Mouse (Mus musculus) telencephalon, adult 2 months (tissue): ENCODE measurements around the gene Neurl2.
"Not testable (repeated sequence)": the region's sequence is repeated elsewhere in the genome, so short reads cannot be mapped to it uniquely, and the experiment has no call there.

Experiments used
- DNase-seq: peaks from one replicate; pipeline ENCODE4 v3.0.0-alpha.2; 2011; ENCODE audit warnings: low read depth, low spot score

Gene Neurl2

DNA sequence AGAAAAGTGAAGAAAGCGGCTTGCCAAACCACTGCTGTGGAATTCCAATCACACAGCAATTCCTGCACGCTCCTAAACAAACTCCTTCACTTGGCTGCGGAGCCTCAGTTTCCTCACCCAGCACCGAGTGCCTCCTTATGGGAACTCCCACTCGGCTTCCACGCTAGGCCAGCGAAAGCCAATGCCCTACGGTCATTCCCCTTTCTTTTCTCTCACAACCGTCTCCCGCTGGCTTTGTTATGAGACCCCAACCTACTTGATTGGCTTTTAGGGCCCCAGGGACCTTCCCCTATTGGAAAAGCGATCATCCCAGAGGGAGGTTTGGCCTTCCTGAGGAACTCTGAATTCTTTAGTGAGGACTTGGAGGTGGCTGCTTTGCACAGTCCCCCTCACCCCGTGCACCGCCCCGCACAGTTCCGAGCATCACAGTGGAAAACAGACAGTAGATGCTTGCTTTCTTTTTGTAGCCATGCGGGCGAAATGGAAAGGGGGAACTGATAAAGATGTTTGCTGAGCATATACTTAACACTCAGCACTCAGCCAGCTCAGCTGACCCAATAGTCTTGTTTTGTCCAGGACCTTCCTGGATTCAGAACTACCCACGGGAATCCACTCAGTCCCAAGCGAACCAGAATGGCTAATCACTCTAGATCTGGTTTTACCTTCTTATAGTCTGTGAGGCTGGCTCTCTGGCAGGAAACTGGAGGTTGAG lies 24.7 kb upstream of the Neurl2 start:
- DNase-seq = no peak

DNA sequence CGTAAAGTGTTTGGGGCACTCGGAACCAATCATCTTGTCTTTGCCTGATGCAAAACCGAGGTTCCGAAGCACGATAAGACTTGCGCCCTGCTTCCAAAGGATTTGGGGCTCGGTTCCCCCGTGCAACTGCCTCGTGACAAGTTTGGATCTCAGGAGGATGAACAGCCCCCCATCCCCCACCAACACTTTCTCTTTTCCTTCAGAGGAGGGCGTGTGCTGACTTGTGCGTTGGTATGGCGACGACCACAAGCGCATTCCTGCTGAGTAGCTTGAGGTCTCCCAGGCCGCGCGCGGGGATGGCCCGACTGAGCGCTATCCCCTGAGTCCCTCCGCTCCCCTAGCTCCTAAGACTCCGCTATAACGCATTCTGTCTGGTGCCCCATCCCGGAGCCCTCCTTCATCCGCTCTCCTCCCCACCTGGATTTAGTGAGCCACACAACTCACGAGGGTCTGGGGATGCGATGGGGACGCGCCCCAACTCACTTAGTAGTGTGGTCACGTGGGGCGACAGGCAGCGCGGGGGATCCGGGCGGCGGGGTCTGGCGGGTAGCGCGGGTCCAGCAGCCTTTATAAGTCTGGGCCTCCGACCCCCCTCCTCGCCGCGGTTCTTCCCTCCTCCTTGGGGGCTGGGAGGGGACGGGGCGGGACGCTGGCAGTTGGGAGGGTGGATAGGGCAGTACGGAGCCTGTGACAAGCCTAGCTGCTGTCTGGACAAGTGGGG lies 24.0 kb upstream of the Neurl2 start, which contains the start of gene Pltp:
Gene Pltp (minus strand): TSS at position 611 of the 721 bp plus-strand sequence.
- no peak for DNase-seq

DNA sequence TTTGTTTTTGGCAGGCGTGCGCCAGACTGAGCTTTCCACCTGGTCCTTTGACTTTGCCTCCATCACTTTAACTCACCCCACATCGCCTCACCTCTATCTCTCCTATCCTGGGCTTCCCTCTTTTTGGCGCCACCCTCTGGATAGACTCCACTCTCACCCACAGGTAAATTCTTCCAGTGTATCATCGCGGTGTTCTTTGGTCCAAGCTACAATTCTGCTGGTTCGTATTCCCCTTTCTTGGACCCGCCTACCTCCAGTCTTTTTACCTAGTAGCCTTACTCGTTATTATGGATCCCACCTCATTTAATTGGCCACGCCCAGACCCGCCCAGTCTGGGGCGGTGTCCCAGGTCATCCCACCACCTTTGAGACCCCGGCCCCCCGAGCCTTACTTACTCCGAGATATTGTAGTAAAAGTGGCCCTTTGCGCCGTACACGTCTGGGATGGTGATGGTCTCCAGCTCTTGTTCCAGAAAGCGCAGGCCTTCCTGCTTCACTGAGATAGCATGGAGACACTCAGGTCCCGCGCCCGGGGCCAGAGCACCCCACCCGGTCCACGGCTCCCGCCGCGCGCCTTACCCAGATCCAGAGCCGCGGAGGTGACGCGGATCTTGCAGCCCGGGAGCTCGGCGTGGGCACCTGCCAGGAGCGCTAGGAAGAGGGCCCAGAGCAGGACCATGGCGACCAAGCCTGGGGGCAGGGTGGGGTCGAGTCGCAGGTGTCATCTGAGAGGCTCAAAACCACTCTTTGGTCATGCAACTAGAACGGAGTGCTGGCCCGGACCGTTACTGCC lies 23.2 kb upstream of the Neurl2 start:
- DNase-seq = no peak

DNA sequence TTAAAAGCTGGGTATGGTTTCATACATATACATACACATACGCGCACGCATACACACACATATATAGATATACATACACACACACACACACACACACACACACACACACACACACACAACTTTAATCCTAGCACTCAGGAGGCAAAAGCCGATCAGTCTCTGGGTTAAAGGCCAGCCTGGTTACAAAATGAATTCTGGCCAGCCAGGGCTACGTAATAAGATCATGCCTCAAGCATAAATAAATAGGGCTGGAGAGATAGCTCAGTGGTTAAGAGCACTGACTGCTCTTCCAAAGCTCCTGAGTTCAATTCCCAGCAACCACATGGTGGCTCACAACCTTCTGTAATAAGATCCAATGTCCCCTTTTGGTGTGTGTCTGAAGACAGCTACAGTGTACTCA lies 22.3 kb upstream of the Neurl2 start:
- DNase-seq = not testable (repeated sequence)

DNA sequence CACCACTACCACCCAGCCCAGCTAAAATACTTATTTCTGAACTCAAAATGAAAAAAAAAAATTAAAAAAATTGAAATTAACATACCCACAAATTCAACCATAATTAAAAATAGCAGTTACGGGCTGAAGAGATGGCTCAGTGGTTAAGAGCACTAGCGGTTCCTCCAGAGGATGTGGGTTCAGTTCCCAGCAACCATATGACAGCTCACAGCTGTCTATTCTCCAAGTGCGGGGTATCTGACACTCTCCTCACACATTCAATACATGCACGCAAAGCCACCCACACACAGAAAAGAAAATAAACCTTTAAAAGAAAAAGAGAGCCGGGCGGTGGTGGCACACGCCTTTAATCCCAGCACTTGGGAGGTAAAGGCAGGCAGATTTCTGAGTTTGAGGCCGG lies 16.8 kb upstream of the Neurl2 start:
- DNase-seq = peak; percentile 55

DNA sequence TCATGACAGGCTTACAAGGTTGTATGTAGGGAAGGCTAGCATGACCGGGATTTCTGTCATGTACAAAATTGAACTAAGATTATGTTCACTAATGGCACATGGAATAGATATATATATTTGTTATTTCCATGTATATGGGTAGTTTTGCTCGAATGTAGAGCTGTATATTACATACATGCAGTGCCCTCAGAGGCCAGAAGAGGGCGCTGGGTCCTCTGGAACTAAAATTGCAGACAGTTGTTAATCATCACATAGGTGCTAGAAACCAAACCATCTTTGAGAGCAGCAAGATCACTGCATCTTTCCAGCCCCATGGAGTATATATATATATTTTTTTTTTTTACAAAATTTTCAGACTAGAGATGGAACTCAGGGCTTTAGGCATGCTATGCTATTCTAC lies 12.5 kb upstream of the Neurl2 start:
- DNase-seq = no peak

DNA sequence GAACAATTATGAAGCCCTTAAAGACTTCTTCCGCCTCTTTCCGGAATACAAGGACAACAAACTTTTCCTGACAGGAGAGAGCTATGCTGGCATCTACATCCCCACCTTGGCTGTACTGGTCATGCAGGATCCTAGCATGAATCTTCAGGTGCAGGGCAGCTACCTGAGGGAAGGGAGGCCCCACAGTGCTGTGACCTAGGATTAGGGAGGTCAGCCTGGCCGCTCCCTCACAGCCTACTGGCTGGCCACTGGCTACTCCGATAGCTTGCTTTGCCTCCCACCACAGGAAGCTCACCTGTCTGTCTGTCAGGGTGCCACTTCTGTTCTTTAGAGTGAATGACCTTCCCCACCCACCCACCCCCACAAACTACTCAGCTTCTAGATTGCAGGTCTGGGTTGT lies 1.9 kb upstream of the Neurl2 start:
- DNase-seq = no peak

DNA sequence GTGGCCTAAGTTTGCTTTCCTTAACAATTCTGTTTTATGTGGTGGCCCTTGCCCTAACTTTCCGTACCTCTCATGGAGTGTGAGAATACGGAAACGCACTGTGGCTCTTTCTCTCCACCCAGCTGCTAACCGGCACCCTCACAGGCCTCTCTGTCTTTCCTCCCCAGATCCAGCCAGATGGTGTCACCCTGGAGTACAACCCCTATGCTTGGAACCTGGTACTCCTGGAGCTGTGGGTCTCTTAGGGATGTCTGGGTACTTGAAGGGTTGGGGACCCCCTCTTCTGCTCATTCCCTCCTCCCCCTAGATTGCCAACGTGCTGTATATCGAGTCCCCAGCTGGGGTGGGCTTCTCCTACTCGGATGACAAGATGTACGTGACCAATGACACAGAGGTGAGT lies 1.3 kb upstream of the Neurl2 start:
- no peak for DNase-seq

DNA sequence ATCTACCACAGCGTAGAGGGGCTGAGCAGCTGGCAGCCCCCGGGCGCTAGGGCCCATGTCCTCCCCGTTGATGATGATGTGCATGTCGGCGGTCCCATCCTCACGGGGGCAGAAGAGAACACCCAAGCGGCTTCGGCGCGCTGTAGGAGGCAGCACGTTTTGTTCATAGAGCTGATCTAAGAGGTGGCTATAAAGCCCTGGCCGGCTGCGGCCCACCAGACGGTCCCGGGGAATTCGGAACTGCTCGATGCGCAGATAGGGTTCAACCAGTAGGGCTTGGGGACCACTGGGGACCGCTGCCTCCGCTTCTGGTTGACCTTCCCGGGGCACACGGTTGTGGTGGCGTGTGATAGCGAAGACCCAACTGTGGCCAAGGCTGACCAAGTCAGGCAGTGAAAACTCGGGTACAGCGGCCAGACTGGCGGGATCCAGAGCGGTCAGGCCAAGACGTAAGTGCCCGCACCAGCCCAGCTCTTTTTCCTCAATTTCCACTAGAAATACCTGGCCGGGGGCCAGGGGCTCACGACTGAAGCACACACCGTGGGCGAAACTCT lies 431 bp downstream of the Neurl2 start, which contains the start of gene Ctsa:
Gene Ctsa (plus strand): TSS at position 126 of the 554 bp plus-strand sequence.
- peak; percentile 48 for DNase-seq

DNA sequence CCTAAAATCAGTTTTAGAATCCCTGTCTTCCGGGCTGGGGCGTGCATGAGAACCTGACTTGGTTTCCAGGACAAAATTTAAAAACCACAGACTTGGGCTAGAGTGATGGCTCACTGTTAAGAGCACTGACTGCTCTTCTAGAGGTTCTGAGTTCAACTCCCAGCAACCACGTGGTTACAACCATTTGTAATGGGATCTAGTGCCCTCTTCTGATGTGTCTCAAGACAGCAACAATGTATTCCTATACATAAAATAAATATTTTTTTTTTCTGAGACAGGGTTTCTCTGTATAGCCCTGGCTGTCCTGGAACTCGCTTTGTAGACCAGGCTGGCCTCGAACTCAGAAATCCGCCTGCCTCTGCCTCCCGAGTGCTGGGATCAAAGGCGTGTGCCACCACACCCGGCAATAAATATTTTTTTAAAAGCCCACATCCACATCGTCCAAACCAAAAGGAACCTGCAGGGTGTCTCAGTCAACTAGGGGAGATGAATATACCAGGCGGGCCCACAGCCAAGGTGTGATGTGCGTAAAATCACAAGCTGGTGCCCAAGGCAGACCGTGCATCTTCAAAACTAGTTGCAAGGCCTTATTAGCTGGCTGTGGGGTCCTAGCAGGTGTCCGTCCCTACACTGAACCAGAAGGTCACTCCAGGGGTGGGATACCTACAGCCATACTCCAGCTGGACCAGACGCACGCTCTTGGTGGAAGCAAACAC lies 1.1 kb downstream of the Neurl2 start:
- no peak for DNase-seq

DNA sequence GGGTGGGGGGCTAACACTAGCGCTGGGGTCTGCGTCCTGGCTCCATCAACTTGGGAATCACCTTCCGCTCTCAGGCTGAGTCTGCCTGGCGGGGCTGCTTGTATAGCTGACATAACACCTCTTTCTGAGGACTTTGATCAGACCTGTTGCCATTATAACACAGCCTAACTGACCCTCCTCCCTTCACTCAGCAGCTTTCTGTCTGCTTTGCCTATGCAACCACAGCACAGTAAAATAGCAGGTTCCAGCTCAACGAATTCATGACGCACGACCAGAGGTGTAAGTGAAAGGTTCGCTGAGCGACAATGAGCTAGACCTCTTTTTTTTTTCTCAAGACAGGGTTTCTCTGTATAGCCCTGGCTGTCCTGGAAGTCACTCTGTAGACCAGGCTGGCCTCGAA lies 2.2 kb downstream of the Neurl2 start:
- no peak for DNase-seq

DNA sequence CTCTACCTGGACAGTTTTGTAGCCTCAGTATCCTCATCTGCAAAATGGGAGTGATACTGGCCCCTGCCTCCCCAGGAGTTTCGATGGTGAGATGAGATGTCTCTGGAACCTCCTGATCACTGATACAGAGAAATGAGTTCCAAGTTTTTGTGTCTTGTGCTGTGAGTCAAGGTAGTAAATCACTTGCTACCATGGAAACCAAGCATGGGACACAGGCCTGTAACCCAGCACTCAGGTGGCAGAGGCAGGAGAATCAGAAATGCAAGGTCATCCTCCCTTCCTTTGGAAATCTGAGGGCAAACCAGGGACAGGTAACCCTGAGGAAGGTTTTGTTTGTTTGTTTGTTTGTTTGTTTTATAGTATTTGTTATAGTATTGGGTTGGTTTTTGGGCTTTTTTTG lies 4.2 kb downstream of the Neurl2 start:
- no peak for DNase-seq

DNA sequence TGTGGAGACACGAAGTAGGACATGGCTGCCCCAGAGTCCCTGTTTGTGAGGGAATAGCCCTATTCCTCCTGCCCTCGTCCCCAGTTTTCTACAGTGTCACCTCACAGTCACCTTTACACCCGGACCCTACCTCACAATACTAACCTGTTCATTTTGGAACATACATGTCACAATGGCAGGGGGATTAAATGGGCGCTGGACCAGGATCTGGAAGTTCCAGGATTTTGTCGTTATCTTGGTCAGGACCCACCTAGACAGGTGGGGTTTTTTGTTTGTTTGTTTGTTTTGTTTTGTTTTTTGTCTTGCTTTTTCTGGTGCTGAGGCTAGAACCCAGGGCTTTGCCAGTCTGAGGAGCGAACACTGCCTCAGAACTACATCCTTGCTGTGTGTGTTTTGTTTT lies 4.8 kb downstream of the Neurl2 start, which contains the start of gene Spata25:
Gene Spata25 (minus strand): TSS at position 101 of the 400 bp plus-strand sequence.
- DNase-seq = no peak

DNA sequence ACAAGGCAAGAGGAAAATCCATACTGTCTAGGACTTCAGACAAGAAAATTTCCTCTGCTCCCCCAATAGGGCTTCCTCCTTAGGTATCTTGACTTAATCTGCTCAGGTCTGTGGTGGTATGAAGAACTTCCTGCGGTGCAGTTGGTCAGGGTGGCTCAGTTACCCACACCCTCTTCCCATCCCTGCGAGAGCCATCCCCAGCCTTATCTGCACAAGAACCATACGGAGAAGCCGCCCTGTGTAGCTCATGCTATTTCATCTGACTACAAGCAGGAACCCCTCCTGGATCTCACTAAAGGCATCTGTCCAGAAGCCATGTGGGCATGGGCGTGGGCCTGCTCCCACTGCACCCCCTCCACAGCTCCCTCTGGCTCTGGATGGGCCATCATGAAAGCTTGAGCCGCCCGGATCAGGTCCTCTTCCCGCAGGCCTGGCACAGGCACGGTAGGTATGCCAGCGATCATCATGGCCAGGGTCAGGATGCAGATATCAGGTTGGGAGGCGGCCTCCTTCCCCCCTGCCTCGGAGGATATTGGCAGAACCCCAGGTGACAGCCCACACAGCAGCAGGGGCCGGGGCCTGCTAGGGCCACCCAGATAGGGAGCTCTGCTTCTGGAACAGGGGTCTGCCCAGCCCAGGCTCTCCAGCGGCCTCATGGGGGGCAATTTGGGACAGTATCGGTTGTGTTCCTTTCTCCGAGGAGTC lies 6.0 kb downstream of the Neurl2 start:
- DNase-seq = no peak

DNA sequence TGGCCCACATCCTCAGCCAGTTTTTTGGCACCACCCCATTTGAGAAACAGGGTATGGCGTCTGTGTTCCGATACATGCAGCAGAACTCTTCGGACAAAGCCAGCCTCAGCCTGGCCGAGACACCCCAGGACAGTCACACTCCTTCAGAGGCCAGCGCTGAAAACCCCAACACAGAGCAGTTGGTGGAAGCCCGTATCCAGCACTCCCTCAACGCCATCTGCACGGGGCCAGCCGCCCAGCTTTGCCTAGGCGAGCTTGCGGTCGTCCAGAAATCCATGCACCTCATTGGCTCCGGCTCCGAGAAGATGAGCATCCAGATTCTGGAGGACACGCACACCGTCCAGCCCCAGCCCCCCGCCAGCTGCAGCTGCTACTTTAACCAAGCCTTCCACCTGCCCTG lies 7.7 kb downstream of the Neurl2 start:
- no peak for DNase-seq

DNA sequence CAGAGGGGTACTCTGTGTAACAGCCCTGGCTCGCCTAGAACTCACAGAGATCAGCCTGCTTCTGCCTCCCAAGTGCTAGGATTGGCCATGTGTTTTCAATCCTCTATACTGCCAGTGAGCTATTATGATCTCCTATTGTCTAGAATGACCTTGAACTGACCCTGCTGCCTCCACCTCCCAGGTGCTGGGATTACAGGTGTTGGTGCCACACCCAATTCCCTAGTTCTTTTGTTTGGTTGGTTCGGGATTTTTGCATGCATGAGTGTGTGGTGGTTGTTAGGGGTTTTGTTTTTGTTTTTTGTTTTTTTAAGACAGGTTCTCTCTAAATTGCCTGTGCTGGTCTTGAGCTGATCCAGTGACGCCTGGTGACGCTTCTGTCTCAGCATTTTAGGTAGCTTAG lies 9.3 kb downstream of the Neurl2 start:
- no peak for DNase-seq

DNA sequence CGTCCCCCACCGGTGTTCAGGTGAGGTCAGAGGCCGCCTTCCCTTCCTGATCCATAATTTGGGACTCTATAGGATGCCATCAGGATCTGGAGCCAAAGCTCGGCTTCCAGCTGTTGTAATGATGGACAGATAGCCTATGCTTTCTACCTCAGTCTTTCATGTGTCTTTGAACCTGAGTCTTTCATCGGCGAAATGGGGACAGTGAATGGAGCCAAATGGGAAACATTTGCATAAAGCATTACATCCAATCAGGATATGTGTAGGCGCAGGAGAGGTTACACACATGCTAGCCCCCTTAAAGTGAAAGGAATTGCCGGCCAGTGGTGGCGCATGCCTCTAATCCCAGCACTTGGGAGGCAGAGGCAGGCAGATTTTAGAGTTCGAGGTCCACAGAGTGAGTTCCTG lies 10.1 kb downstream of the Neurl2 start:
- peak; percentile 64 for DNase-seq

DNA sequence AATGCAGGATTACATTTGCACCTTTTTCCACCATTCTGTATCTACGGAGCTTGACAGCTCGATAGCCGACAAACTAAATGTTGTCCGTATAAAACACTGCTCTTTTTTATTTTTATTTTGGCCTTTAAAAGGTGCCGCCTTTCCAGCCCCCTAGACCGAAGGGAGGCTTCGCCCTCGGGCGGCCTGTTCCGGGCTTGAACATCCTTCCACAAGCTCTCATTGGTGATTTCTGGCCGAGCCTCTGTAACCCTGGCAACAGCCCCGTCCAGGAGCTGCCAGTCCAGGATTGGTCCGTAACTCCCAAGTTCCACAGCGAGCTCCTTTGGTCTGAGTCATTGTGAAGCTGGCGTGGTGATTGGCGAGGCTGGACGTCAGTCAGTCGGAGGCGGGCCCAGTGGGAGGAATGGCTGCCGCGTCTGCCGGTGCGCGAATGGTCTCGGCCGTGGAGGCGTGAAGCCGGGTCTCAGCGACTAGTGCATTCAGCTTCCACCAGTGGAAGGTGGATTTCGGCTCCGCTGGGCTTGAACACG lies 10.6 kb downstream of the Neurl2 start, which contains the start of gene Zswim1:
Gene Zswim1 (plus strand): TSS at position 51 of the 530 bp plus-strand sequence.
- peak; percentile 97 for DNase-seq

DNA sequence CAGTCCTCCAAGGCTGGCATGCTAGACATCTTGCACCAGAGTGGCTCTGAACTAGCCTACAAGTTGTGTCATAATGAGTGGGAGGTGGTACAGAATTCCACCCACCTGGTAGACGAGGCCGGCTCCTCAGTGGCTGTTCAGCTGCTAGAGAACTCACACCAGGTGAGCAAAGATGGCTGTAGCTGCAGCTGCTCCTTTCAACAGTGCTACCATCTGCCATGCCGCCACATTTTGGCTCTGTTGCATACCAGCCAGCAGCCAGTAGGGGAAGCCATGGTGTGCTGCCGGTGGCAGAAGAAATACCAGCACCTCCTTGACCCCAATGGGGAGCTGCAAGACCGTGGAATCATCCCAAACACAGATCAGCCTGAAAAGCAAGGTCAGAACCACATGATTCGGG lies 12.2 kb downstream of the Neurl2 start:
- no peak for DNase-seq

DNA sequence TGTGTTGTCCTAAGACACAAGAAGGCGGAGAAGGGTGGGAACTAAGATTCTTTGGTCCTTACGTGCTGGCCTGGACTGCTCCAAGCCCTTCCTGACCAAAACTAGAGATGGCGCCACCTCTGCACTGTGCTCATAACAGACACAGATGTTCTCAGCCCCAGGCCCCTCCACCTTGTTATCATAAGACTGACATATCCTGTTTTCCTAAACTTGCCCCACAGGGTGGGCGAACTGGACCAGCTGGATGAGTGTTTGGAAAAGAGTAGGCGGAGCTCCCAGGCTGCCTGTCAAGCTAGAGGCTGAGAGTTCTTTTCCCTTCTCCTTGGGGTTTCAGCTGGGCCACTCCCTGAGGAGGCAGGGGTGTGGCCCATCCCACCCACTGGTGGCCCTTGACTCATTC lies 15.6 kb downstream of the Neurl2 start:
- DNase-seq = no peak
